Mouse (Mus musculus) right cerebral cortex, postnatal 10 days (tissue): Measurements from ENCODE around the gene Dpf2.
"Not testable (repeated sequence)": the region's sequence is repeated elsewhere in the genome, so short reads cannot be mapped to it uniquely, and the experiment has no call there.

ENCODE experiments used
- DNase-seq, 2 experiments: peaks; one replicate each; pipeline ENCODE4 v3.0.0; 2021; ENCODE audit warnings: low spot score in 2 of 2

Gene Dpf2

GRCm38 (mm10) chr19:5893282-5894001 is 19.4 kb downstream of the Dpf2 start:
- peak in 1 of 2 experiments; percentile 44 for DNase-seq

DNA sequence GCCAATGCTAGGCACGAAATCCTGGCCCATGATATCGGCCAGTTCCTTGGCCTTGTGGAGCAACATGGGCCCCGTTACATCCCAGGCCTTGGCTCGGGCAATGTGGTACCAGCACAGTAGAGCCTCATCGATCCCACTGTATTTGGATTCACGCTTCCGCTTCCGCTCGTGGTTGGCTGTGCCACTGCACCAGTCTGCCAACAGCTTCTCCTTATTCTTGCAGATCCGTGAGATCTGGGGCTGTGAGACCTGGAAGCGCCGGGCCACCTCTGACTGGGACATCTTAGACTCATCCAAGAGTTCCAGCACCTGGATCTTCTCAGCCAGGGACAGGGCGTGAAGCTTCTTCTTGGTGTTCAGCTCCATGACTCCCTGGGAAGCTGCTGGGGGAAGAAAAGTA is 20.1 kb downstream of the Dpf2 start:
- no peak for DNase-seq

- no peak for DNase-seq
Observed at GRCm38 (mm10) chr19:5892262-5892661, 20.5 kb downstream of the Dpf2 start.

DNA sequence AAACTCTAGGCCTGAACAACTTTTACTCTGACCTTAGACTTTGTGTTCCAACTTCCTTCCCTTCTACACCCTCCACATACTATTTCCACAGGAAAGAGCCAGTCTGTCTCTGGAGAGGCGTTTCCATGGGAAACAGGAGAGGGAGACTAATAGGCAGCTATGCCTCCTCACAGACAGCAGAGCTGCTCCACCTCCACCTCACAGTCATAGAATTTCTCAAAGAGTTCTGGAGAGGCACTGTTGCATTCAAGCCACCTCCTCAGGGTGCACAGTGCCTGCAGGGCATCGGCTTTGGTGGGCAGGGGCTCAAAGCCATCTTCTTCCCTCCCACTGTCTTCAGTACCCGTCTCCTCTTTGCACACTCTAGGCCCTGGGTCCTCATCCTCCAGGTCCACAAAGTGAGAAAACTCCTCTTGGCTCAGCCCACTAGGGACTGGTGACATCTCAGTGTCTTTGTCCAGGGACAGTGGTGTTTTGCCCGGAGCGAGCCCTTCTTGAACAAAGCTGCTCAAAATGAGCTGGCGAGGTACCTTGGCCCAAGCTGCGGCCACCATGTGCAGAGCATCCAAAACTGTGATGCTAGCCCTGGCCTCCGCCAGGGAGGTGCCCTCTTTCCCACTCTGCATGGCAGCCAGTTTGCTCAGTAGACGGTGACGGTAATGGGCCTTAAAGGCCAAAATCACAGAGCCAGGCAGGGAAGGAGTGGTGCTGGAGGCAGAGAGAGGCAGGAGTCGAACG is 21.1 kb downstream of the Dpf2 start:
- no peak for DNase-seq

GRCm38 (mm10) chr19:5889211-5889610 is 23.6 kb downstream of the Dpf2 start:
- no peak for DNase-seq

DNA sequence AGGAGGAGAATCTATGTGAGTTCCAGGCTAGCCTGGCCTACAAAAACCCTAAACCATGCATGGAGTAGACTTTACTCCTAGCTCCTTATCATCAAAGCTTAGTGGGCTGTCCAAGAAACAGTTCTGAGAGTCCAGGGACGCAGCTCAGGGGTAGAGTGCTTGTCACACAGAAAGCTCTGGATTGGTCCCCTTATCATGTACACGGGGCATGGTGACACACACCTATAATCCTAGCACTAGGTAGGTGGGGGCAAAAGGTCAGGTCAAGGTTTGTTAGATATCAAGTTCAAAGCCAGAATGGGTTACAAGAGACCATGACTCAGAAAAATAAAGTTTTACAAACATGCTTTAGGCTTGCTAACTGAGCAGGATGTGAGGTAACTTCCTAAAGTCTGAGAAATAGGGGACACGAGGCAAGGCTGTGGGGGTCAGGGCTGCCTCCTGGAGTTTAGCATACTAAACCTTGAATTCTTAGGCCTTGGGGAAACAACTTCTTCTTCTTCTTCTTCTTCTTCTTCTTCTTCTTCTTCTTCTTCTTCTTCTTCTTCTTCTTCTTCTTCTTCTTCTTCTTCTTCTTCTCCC is 25.5 kb downstream of the Dpf2 start:
- no peak for DNase-seq

- no peak for DNase-seq
Observed at GRCm38 (mm10) chr19:5885838-5886237, 27.0 kb downstream of the Dpf2 start.

DNA sequence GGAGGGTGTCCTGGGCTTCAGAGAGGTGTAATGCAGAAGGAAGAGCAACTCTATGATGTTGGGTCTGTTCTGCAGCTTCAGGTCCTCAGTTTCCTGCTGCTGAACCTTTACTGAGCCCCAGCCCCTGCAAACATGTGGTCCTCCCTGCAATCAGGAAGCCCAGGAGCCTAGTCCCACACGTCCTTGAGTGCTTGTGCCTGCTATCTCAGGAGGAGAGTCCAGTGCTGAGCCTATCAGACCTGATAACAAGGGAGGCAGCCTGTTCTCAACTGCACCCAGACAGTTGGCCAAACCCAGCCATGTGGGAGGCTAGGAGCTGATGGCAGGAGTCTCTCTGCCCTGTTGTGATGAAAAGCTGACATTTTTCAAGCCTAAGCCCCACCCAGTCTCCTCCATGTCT is 28.9 kb downstream of the Dpf2 start:
- DNase-seq, result no peak

DNA sequence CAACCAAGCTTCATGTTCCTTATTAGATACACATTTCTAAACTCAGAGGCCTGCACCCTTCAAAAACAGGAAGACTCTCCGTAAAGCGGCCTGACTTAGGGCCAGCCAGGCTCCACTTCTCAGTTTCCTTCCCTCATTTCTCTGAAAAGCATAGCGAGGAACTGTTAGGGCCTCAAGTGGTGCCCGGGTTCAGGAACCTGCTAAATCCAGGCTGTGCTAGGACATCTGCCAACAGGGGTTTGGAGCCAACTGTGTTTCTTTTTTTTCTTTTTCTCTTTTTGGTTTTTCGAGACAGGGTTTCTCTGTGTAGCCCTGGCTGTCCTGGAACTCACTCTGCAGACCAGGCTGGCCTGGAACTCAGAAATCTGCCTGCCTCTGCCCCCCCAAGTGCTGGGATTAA is 30.7 kb downstream of the Dpf2 start:
- not testable (repeated sequence) for DNase-seq

DNA sequence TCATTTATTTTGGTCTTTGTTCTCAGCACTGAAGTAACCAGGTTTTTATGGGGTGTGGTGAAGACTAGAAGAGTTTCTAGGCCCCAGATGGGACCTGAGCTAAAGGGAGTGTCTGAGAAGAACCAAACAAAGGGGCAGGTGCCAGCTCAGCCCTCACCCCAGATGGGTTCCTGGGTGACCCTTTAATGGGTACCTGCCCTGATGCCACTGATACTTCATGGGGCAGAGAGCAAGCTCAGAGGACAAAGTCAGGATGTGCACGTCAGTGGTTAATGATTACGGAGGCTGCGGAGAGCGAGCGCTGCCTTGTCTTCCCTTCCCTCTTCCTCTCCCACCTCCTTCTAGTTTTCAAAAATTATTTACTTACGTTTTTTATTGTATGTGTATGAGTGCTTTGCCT is 31.7 kb downstream of the Dpf2 start:
- DNase-seq, result no peak

DNA sequence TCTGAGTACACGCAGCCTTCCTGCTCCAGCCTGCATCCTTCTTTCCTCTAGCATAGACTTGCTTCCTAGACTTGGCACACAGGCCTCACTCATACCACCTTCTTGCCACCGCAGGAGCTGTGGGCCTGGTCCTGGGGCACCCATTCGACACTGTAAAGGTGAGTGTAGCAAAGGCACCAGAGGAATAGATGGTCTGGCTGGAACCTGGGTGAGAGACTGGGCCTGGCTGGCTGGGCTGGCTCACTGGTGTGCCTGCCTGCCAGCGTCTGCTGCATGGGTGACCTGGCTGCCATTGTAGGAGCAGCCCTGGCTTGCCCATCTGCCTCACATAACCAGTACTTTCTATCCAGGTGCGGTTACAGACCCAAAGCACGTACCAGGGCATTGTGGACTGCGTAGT is 33.1 kb downstream of the Dpf2 start:
- no peak for DNase-seq

DNA sequence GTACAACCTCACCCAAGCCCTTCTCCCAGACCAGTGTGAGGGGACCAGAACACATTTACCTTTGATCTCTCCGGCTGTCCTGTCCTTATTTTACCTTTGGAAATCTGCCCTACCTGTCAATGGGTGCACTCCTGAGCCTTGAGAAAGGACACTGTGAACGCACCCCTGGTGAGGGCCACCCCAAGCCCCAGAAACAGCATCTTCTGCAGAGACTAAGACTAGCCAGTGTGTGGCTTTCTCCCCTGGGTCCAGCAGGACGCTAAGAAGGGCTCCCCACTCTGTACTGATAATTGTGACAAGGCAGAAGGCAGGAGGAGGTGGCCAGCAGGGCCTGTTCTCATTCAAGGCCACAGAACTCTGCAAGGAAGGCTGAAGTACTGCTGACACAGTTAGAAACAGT is 33.9 kb downstream of the Dpf2 start:
- no peak for DNase-seq

GRCm38 (mm10) chr19:5878362-5878722 is 34.5 kb downstream of the Dpf2 start:
- no peak for DNase-seq

DNA sequence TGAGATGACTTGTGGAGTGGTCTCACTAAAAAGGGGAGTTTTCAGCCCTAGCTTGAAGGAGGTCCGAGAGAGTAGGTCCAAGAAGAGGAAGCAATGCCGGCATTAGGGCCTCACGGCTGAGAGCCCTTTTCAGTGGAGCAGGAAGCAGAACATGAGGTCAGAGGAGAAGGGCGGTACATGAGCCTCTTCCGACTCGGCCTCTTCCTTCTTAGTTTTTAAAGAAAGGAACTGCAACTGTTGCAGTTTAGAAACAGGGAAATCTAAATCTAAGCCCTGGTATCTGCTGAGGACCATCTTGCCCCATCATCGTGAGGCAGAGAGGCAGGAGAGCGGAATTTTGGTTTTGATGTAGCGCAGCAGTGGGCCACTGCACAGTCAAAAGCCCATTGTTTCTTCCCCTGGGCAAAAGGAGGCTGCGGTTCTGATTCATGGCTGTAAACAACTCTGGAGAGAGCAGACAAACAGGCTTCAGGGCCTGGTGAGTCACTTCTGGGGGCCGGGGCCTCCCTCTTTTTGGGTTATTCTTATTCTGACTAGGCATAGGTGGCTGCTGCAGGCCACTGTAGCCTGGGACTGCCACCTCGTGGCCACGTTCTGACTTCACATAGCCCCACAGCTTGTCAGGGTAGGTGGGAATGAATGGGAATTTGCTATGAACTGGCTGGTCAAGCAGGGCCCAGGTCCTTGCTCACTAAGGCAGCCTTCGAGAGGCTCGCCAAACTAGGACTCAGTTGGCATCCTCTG is 35.0 kb downstream of the Dpf2 start, which contains the start of gene Slc25a45:
TSS of gene Slc25a45 (plus strand) at position 191 of the 744 bp plus-strand sequence.
- DNase-seq, result peak; percentile 81 to 82

- peak; percentile 96 for DNase-seq
Observed at GRCm38 (mm10) chr19:5874969-5875480, 37.8 kb downstream of the Dpf2 start, which contains the start of gene Frmd8. TSS of gene Frmd8 (minus strand) at chr19:5875274.

DNA sequence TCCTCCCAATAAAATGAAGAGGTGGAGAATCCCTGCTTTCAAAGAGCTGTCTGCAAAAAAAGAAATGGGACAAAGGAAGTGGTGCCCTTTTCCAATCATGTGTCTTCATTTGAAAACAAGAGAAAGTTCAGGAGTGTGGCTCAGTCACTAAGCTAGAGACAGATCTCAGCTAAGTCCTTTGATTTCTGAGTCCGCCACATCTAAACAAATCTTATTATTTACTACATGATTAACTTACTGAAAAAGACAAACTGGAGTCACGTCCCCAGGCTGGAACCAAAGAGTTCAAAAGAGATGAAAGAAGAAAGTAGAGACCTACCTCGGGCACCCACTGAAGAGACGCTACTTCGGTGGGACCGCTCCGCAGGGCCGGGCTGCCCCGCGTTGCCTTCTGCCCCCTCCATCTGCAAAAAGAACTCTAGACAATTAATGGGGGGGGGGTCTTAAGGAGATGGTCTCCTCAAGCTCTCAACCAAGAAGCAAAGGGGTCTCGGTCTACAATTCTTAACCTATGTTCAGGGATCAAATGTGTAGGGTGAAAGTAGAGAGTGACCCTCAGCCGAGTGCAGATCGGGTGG is 38.3 kb downstream of the Dpf2 start:
- no peak for DNase-seq

DNA sequence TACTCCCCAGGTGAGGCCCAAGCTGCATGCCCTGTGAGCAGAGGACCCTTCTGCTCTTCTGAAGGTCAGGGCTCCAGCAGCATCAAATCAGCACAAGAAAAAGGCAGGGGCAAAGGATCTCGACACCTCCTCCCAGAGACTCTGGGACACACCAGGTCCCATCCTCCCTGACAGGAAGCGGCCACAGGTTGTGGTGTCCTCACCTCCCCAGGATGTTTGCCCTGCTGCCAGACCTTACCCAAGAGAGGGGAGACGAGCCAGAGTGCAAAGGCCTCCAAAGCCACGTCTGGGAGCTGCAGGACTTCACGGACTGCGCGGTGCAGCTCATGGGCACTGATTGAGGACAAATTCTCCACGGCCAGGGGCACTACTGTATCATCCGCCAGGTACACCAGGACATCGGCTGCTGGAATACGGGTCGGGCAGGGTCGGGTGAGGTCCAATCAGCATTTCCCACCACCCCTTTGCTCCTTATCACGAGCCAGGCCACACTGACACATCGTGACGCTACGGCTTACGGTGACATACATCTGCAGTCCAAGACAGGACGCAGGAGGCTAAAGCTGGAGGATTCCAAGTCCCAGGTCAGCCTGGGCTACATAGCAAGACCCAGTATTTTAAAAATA is 39.8 kb downstream of the Dpf2 start:
- DNase-seq, result no peak

DNA sequence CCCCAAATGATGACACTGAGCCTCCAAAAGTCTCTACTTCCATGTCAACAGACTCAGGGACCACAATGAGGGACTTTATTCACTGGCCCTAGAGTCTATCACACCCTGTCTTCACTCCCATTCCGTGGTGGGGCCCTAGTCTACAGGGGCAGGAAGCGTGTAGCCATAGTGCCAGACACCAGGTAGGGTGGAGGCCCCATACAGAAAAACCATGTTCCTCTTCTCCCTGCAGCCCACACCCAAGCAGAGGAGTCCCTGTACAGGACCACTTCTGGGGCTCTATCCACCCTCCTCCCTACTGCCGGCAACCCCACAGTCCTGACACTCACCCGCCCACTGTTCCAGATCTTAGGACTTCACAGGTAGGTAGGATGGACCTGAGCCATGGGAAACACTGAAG is 40.3 kb downstream of the Dpf2 start:
- DNase-seq, result no peak

- no peak for DNase-seq
Observed at GRCm38 (mm10) chr19:5871683-5872082, 41.1 kb downstream of the Dpf2 start.

- peak in 1 of 2 experiments; percentile 46 for DNase-seq
Observed at GRCm38 (mm10) chr19:5871273-5871672, 41.5 kb downstream of the Dpf2 start.

GRCm38 (mm10) chr19:5868096-5868495 is 44.7 kb downstream of the Dpf2 start:
- no peak for DNase-seq
